Mouse (Mus musculus) stomach, postnatal 0 days (tissue): ENCODE results near the gene Ntan1.
"Not testable (repeated sequence)": the region's sequence is repeated elsewhere in the genome, so short reads cannot be mapped to it uniquely, and the experiment has no call there.

Source experiments
- CTCF ChIP-seq: IDR thresholded peaks from 2 replicates; pipeline ENCODE4 v1.5.1; 2016; ENCODE audit warnings: antibody characterized with exemption, low read depth, mild to moderate bottlenecking, moderate library complexity
- EP300 ChIP-seq: optimal IDR thresholded peaks from 2 replicates; pipeline ENCODE3; 2016; ENCODE audit warnings: antibody characterized with exemption

GRCm38 (mm10) chr16:13774011-13774410, 44.6 kb upstream of the Ntan1 start:
- TF ChIP-seq EP300, CTCF: not testable (repeated sequence)
